Mouse (Mus musculus) kidney, postnatal 25 days (tissue): ENCODE data around the gene Fli1.
A peak's percentile ranks its signal among the peaks of the same experiment; 100 is the strongest.

ENCODE experiments used
- DNase-seq, 2 experiments: peaks; one replicate each; pipeline ENCODE4 v3.0.0; 2021; ENCODE audit warnings: mixed read lengths in 2 of 2

The Fli1 gene

GRCm38 (mm10) chr9:32549462-32550384 is 7.1 kb upstream of the Fli1 start:
- no peak for DNase-seq

- no peak for DNase-seq
Observed at GRCm38 (mm10) chr9:32546731-32547130, 4.1 kb upstream of the Fli1 start.

GRCm38 (mm10) chr9:32544731-32545661 is 2.3 kb upstream of the Fli1 start:
- DNase-seq, result peak; percentile 67 to 77

- DNase-seq, result peak in 1 of 2 experiments; percentile 52
Observed at GRCm38 (mm10) chr9:32543923-32544575, 1.4 kb upstream of the Fli1 start.

GRCm38 (mm10) chr9:32543040-32543581 is 450 bp upstream of the Fli1 start:
- DNase-seq, result peak; percentile 29 to 52

GRCm38 (mm10) chr9:32541223-32541901 is 1.3 kb downstream of the Fli1 start:
- peak; percentile 50 to 71 for DNase-seq

GRCm38 (mm10) chr9:32540406-32541222 is 2.0 kb downstream of the Fli1 start:
- peak; percentile 32 to 51 for DNase-seq

GRCm38 (mm10) chr9:32540061-32540405 is 2.6 kb downstream of the Fli1 start:
- DNase-seq, result peak in 1 of 2 experiments; percentile 49

GRCm38 (mm10) chr9:32539321-32539761 is 3.3 kb downstream of the Fli1 start:
- DNase-seq, result no peak

GRCm38 (mm10) chr9:32538124-32538523 is 4.5 kb downstream of the Fli1 start:
- DNase-seq, result no peak

- no peak for DNase-seq
Observed at GRCm38 (mm10) chr9:32537706-32538105, 5.0 kb downstream of the Fli1 start.

GRCm38 (mm10) chr9:32535201-32535955 is 7.3 kb downstream of the Fli1 start:
- DNase-seq, result no peak

- no peak for DNase-seq
Observed at GRCm38 (mm10) chr9:32534025-32534615, 8.5 kb downstream of the Fli1 start.

- DNase-seq, result no peak
Observed at GRCm38 (mm10) chr9:32531588-32531987, 11.1 kb downstream of the Fli1 start.

GRCm38 (mm10) chr9:32530975-32531374 is 11.7 kb downstream of the Fli1 start:
- DNase-seq, result no peak

GRCm38 (mm10) chr9:32530188-32530587 is 12.5 kb downstream of the Fli1 start:
- DNase-seq, result no peak

GRCm38 (mm10) chr9:32529594-32529993 is 13.1 kb downstream of the Fli1 start:
- peak; percentile 34 to 56 for DNase-seq

- no peak for DNase-seq
Observed at GRCm38 (mm10) chr9:32527329-32527728, 15.3 kb downstream of the Fli1 start.

GRCm38 (mm10) chr9:32525787-32526186 is 16.9 kb downstream of the Fli1 start:
- no peak for DNase-seq
